Mouse (Mus musculus) left cerebral cortex, adult 2 months (tissue): ENCODE data around the gene Ccdc149. TPM values are rescaled to one million over a fixed set of nuclear protein-coding genes. Genes with fewer than 3 reads are reported as not detected.

ENCODE experiments used
- DNase-seq, 2 experiments: peaks; one replicate each; pipeline ENCODE4 v3.0.0; 2021 to 2022; ENCODE audit warnings: low spot score in 2 of 2, mixed read lengths in 1 of 2; ENCODE audit errors: extremely low spot score in 1 of 2
- H3K27ac ChIP-seq: fragments of 200-600 bp; 2 replicates; pipeline ENCODE4 v1.8.1; 2022
- H3K4me3 ChIP-seq: fragments of 200-600 bp; 2 replicates; pipeline ENCODE4 v1.8.1; 2022
- CTCF ChIP-seq: fragments of 200-600 bp; IDR thresholded peaks from 2 replicates; pipeline ENCODE4 v1.8.1; 2022; ENCODE audit warnings: antibody characterized with exemption, mild to moderate bottlenecking, moderate library complexity
- intact Hi-C: fragments of 180-260 bp; cut with DNase I; formaldehyde crosslinking; loops from one replicate; pipeline ENCODE4 v1.15.1; 2025
- total RNA-seq, 2 experiments: library from RNA; stranded (reverse); gene quantifications; 2 replicates each; pipeline ENCODE4 v1.2.3; 2021

Ccdc149 gene
- total RNA-seq, 2 experiments from 2014 or later, result 68.2 to 75.8 TPM

- DNase-seq, result no peak
- Histone ChIP-seq H3K4me3 (no peak overlapping the region), H3K27ac (no peak overlapping the region)
- intact Hi-C loops, result no loop called here
- no peak for TF ChIP-seq CTCF
These were observed 124.4 kb downstream of the Ccdc149 start for GRCm38 (mm10) chr5:52346890-52347289.

- TF ChIP-seq CTCF, result no peak
- Histone ChIP-seq H3K4me3 (no peak overlapping the region), H3K27ac (no peak overlapping the region)
- no peak for DNase-seq
- intact Hi-C loops, result no loop called here
These were observed 132.2 kb downstream of the Ccdc149 start for GRCm38 (mm10) chr5:52339134-52339533.

GRCm38 (mm10) chr5:52335590-52335989, 135.7 kb downstream of the Ccdc149 start:
- no peak for DNase-seq
- intact Hi-C loops, result no loop called here
- TF ChIP-seq CTCF, result no peak
- H3K27ac ChIP-seq, result no peak overlapping the region
- no peak overlapping the region for H3K4me3 ChIP-seq

GRCm38 (mm10) chr5:52332120-52332519, 139.2 kb downstream of the Ccdc149 start:
- DNase-seq, result no peak
- intact Hi-C loops, result no loop called here
- Histone ChIP-seq H3K27ac (no peak overlapping the region), H3K4me3 (no peak overlapping the region)
- TF ChIP-seq CTCF, result no peak

Other genes with a start within 250 kb of the Ccdc149 start
- gene Sod3, start 107.7 kb downstream of the Ccdc149 start, total RNA-seq, result 1 to 10 TPM; 6.8 to 7.3 TPM
- gene Lgi2, start 94.9 kb upstream of the Ccdc149 start, total RNA-seq, result 10 to 100 TPM; 47.0 to 51.3 TPM
- 10 to 100 TPM; 10.9 to 11.7 TPM for gene Sepsecs, start 198.2 kb upstream of the Ccdc149 start, total RNA-seq